In genomic region chr5:8894104-8894425, GRCm38 (mm10) we compare ENCODE assay signal across 8 mouse cellular contexts. TPM values are rescaled to one million over a fixed set of nuclear protein-coding genes. Genes with fewer than 3 reads are reported as not detected.
DNase-seq lines count a peak whose midpoint lies in the region; ATAC-seq lines count a peak whose summit lies in the region.

No protein-coding gene starts in this region.

- peak overlapping the region; percentile 61 for H3K4me3 ChIP-seq in forebrain, embryonic 11.5 days (ENCODE audit: low read depth, low read length)
- peak overlapping the region; percentile 84 for H3K4me3 ChIP-seq in liver, embryonic 11.5 days (ENCODE audit: low read depth, low read length)
- H3K4me3 ChIP-seq in stomach, embryonic 16.5 days (replicated peaks; ENCODE audit: low read length): peak overlapping the region; percentile 56

- H3K27ac ChIP-seq in forebrain, embryonic 11.5 days (ENCODE audit: low read depth, low read length): no peak overlapping the region
- H3K27ac ChIP-seq in liver, embryonic 11.5 days (ENCODE audit: low read depth, low read length): peak overlapping the region; percentile 92
- no peak overlapping the region for H3K27ac ChIP-seq in stomach, embryonic 16.5 days (ENCODE audit: low read length)

- H3K9ac ChIP-seq in forebrain, embryonic 11.5 days (ENCODE audit: low read length): peak overlapping the region; percentile 67
- H3K9ac ChIP-seq in liver, embryonic 11.5 days (ENCODE audit: low read depth, low read length): peak overlapping the region; percentile 89
- H3K9ac ChIP-seq in stomach, embryonic 16.5 days (ENCODE audit: low read length): peak overlapping the region; percentile 64

- no peaks in the 10 kb centered on the region for H3K36me3 ChIP-seq in forebrain, embryonic 11.5 days (ENCODE audit: control insufficient read depth, insufficient read depth, low read length)
- no peaks in the 10 kb centered on the region for H3K36me3 ChIP-seq in liver, embryonic 11.5 days (ENCODE audit: control insufficient read depth, insufficient read depth, low read length)
- no peaks in the 10 kb centered on the region for H3K36me3 ChIP-seq in stomach, embryonic 16.5 days (ENCODE audit: control insufficient read depth, insufficient read depth, low read length)

- peak; percentile 2 for DNase-seq in cerebellum, adult 9-10 months
- no peak for DNase-seq in cerebellum, postnatal 10 days
- peak; percentile 83 for DNase-seq in A20 (ENCODE audit: low read depth, low spot score)
- no peak for DNase-seq in forebrain, embryonic 11.5 days (ENCODE audit: low spot score)
- no peak for DNase-seq in liver, embryonic 11.5 days (ENCODE audit: low spot score)
- DNase-seq in cerebellum, adult 9-11 months: no peak
- DNase-seq in frontal cortex, postnatal 10 days (ENCODE audit: low spot score in 2 of 2): no peak

- no peak for ATAC-seq in forebrain, embryonic 11.5 days (replicated peaks; ENCODE audit: low FRiP score)
- ATAC-seq in liver, embryonic 11.5 days (replicated peaks; ENCODE audit: low FRiP score): no peak; the same call in 1 of the 2 replicates
- ATAC-seq in stomach, embryonic 16.5 days (ENCODE audit: insufficient read depth, low FRiP score): no peak

- WGBS in forebrain, embryonic 11.5 days: 12% methylated on average over 15 of the region's 15 CpGs
- 5% methylated on average over 15 of the region's 15 CpGs for WGBS in liver, embryonic 11.5 days
- 9% methylated on average over 15 of the region's 15 CpGs for WGBS in stomach, embryonic 16.5 days

- H3K4me1 ChIP-seq in forebrain, embryonic 11.5 days (replicated peaks; ENCODE audit: control insufficient read depth, insufficient read depth, low read length): no peaks in the 10 kb centered on the region; the same call in 1 of the 2 replicates
- H3K4me1 ChIP-seq in liver, embryonic 11.5 days (replicated peaks; ENCODE audit: control insufficient read depth, insufficient read depth, low read length): peaks cover 3% of the 10 kb centered on the region; the same call in 1 of the 2 replicates
- peaks cover 6% of the 10 kb centered on the region; the same call in 1 of the 2 replicates for H3K4me1 ChIP-seq in stomach, embryonic 16.5 days (ENCODE audit: control insufficient read depth, insufficient read depth, low read length)

- H3K4me2 ChIP-seq in forebrain, embryonic 11.5 days (ENCODE audit: low read depth, low read length, severe bottlenecking): peak overlapping the region; percentile 94
- H3K4me2 ChIP-seq in liver, embryonic 11.5 days: peak overlapping the region; percentile 73
- peak overlapping the region; percentile 85 for H3K4me2 ChIP-seq in stomach, embryonic 16.5 days (ENCODE audit: low read depth, low read length)

- no peaks in the 10 kb centered on the region for H3K9me3 ChIP-seq in forebrain, embryonic 11.5 days (ENCODE audit: control insufficient read depth, low read length)
- no peaks in the 10 kb centered on the region for H3K9me3 ChIP-seq in liver, embryonic 11.5 days (ENCODE audit: control insufficient read depth, low read length)
- no peaks in the 10 kb centered on the region for H3K9me3 ChIP-seq in stomach, embryonic 16.5 days (replicated peaks; ENCODE audit: control insufficient read depth, low read length)

- H3K27me3 ChIP-seq in forebrain, embryonic 11.5 days (ENCODE audit: control insufficient read depth, insufficient read depth, low read length): peaks cover 10% of the 10 kb centered on the region
- no peaks in the 10 kb centered on the region for H3K27me3 ChIP-seq in liver, embryonic 11.5 days (replicated peaks; ENCODE audit: control insufficient read depth, insufficient read depth, low read length)
- peaks cover 6% of the 10 kb centered on the region; the same call in 1 of the 2 replicates for H3K27me3 ChIP-seq in stomach, embryonic 16.5 days (ENCODE audit: control insufficient read depth, insufficient read depth, low read length)

RNA-seq across cellular contexts. Expression of gene Abcb4, which starts 0.5 kb away (rescaled TPM):
- 0.67 and 0.88 TPM in 2 replicates for polyA plus RNA-seq in forebrain, embryonic 11.5 days (2014; fragmentation: Nextera tagmentation; extraction: Ambion mirVana)
- 32.6 and 35.8 TPM in 2 replicates for polyA plus RNA-seq in liver, embryonic 11.5 days (2014; fragmentation: Nextera tagmentation; extraction: Ambion mirVana)
- 1.2 and 2.4 TPM in 2 replicates for polyA plus RNA-seq in stomach, embryonic 16.5 days (2015; fragmentation: Nextera tagmentation; extraction: Ambion mirVana)

Comparison
In these comparisons a context has a peak if more than half of its experiments do, and no peak if none do; other contexts are left out.
1. DNase-seq: peak in cerebellum, adult 9-10 months (single experiment) and A20 (single experiment); none in cerebellum, postnatal 10 days (0 of 2), forebrain, embryonic 11.5 days (single experiment), liver, embryonic 11.5 days (single experiment), cerebellum, adult 9-11 months (single experiment) and frontal cortex, postnatal 10 days (0 of 2).
2. Peak in every context shown above with its lines, with median percentiles within 50 percentile points of each other: H3K4me2 ChIP-seq, H3K4me3 ChIP-seq and H3K9ac ChIP-seq.